Mouse (Mus musculus) cerebellum, adult 9-11 months (tissue): ENCODE measurements around the gene Iqsec1.

Experiments used
- DNase-seq: peaks from one replicate; pipeline ENCODE4 v3.0.0; 2022

Iqsec1 gene

GRCm38 (mm10) chr6:90950936-90951335 lies 37.5 kb downstream of the Iqsec1 start:
- no peak for DNase-seq

DNA sequence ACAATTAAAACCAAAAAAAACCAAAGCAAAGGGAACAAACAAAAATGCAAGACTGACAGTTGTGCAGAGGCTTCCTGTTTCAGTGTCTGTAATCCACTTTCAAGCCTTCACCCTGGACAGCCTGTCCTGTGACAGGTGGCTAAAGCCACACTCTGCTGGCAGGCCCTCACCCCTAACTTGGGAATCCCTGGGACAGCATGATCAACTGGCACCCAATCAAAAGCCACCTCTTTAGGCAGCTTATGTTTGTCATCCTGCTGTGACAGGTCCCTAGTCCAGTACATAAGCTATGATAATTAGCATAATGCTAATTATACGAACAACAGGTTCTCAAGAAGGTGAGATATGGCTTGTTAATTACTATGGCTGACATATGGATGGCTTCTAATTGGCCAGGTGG lies 40.4 kb downstream of the Iqsec1 start:
- DNase-seq: peak; percentile 13

GRCm38 (mm10) chr6:90945560-90946230 lies 42.8 kb downstream of the Iqsec1 start:
- peak; percentile 14 for DNase-seq

GRCm38 (mm10) chr6:90941257-90941656 lies 47.2 kb downstream of the Iqsec1 start:
- DNase-seq: no peak

DNA sequence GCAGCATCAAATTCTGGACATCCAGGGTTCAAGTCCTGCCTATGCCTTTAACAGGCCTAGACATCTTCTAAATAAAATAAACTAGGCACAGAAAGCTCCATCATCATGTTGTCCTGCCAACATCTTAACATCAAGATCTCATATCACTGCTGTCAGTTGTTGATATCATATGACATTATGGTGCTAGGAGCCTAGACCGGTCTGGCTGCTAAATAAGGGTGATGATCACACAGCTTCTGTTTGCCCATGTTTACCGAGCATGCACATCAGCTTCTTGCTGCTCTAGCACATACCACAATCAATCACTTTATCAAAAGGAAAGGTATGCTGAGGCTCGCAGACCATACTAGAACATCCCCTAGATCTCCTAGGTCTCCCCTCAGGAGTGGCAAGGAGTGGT lies 54.8 kb downstream of the Iqsec1 start:
- no peak for DNase-seq

GRCm38 (mm10) chr6:90928806-90929205 lies 59.7 kb downstream of the Iqsec1 start:
- DNase-seq: peak; percentile 45

DNA sequence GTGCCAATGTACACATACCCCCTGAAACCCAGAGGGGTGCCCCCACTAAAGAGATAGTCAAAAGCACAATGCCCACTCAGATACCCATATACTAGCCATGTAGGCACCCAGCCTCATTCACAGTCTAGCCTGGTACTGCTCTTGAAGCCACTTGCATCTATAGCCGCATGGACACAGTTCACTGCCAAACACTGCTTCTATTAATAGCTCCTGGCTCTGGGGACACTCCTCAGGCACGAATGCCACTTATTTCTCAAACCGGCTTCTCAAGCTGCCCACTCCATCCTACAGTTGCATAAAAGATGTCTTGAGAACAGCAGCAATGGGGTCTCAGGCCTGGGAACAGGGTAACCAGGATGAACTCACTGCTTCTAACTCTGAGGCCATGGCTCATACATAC lies 63.0 kb downstream of the Iqsec1 start:
- DNase-seq: peak; percentile 15

- DNase-seq: no peak
Measured at GRCm38 (mm10) chr6:90924796-90925195, 63.7 kb downstream of the Iqsec1 start.

- DNase-seq: no peak
Measured at GRCm38 (mm10) chr6:90924379-90924778, 64.1 kb downstream of the Iqsec1 start.

GRCm38 (mm10) chr6:90921259-90921946 lies 67.1 kb downstream of the Iqsec1 start:
- no peak for DNase-seq

GRCm38 (mm10) chr6:90920510-90921220 lies 67.8 kb downstream of the Iqsec1 start:
- DNase-seq: no peak

DNA sequence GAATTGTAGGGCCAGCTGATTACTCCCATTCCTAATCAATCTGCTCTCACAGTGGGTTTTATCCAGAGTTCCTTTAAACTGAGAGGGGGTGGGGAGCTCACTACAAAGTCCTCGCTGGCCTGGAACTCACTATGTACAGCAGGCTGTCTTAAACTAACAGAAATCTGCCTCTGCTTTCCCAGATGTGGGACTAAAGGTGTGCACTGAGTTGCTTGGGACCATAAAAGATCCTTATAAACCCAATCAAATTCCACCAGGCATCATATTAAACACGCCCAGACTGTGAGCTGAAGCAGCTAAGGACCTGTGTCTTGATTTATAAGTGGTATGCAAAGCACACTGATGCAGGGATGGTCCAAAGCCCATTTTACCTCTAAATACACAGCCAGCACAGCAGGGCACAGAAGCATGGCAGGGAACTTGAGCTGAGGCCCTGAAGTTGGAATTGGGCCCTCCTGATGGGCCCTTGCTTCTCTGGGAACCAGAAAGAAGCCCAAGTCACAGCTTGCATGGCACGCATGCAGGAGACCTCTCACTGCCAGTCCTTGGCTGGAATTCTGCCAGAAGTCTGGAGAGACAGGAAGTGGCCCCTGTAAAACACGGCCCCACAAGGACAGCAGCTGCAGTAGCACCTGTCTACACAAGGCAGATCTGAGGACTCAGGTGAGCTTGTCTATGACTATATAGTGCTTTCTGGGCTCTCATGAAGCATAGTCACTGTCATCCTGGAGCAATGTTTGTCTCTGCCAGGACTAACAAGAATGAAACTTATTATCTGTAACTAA lies 68.7 kb downstream of the Iqsec1 start:
- no peak for DNase-seq

DNA sequence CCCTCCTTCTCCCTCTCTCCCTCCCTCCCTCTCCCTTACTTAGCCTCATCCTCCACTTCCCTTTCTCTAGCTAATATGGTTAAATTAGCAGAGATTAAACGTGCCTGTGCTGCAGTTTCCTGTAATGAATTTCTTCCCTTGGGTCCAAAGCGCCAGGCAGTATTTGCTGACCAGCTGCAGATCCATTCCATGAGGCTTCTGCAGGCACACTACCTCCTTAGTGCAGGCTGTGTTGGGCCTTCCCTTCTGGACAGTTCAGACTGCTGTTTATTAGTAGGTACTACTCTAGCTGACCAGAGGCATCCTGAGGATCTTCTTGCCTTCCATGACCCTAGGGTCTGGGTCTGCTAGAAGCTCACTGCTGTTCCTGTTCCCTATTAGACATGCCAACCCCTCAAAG lies 72.9 kb downstream of the Iqsec1 start:
- DNase-seq: no peak

DNA sequence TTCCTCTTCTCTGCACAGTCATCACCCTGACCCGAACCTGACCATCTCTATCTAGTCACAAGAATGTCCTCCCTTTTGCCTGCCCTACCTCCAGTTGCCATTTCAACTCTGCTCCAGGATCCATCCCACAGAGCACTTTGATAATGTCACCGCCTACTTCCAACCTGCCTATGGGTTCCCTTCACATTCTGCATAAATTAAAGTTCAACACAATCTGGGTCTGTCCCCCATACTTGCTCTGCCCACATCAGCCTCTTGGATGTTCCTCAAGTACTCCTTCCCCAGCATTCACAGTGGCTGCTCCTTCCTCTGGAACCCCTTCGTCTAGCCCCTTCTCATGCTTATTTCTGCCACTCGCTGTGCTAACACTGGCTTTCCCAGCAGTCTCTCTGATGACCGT lies 74.7 kb downstream of the Iqsec1 start:
- no peak for DNase-seq

GRCm38 (mm10) chr6:90912768-90913167 lies 75.7 kb downstream of the Iqsec1 start:
- no peak for DNase-seq

DNA sequence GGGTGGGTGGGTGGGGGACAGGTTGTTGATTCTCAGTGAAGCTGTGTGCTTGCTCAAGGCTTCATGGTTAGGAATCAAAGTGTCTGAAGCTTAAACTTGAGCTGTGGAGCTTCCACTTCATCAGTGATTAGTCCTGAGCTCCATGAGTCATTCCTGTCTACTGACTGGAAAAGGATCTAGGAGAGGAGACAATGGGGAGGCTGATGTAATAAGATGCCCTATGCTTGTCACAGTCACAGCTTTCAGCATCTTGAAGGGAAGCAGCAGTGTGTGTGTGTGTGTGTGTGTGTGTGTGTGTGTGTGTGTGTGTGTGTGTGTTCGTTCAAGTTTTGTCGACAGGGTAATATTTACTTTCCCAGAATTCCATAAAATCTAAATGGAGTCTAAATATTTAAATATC lies 84.3 kb downstream of the Iqsec1 start:
- no peak for DNase-seq

- DNase-seq: no peak
Measured at GRCm38 (mm10) chr6:90900302-90900701, 88.2 kb downstream of the Iqsec1 start.

DNA sequence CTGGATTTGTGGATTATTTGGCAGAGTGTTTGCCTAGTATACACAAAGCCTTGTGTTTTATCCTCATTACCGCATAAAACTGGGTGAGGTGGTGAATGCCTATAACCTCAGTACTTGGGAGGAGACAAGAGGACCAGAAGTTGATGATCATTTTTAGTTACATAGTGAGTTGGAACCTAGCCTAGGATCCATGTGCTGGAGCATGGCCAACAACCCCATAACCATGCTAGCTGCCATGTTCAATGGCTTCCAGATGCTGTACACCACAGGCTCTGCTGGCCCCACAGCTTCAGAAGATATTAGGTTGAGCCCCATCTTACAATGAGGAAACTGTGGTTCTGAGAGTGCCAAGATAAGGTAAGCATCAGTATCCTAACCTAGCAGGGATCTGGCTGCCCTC lies 89.2 kb downstream of the Iqsec1 start:
- no peak for DNase-seq

GRCm38 (mm10) chr6:90898107-90898506 lies 90.4 kb downstream of the Iqsec1 start:
- no peak for DNase-seq

- no peak for DNase-seq
Measured at GRCm38 (mm10) chr6:90892401-90892800, 96.1 kb downstream of the Iqsec1 start.

GRCm38 (mm10) chr6:90889356-90890285 lies 98.9 kb downstream of the Iqsec1 start:
- no peak for DNase-seq
